Mouse (Mus musculus) cerebellum, adult 2 months (tissue): ENCODE data around the gene Hoxa5. TPM values are rescaled to one million over a fixed set of nuclear protein-coding genes. Genes with fewer than 3 reads are reported as not detected.

Experiments used
- DNase-seq, 2 experiments: peaks; one replicate each; pipeline ENCODE4 v3.0.0; 2021
- H3K27ac ChIP-seq: fragments of 200-500 bp; 2 replicates; pipeline ENCODE4 v1.5.1; 2012; ENCODE audit warnings: low read length, control low read depth, inconsistent platforms; ENCODE audit not compliant: insufficient read depth
- H3K27me3 ChIP-seq: fragments of 200-500 bp; 2 replicates; pipeline ENCODE4 v1.6.1; 2012; ENCODE audit warnings: inconsistent platforms, mild to moderate bottlenecking, low read length, moderate library complexity; ENCODE audit not compliant: control insufficient read depth, insufficient read depth
- H3K4me1 ChIP-seq: fragments of 200-500 bp; 2 replicates; pipeline ENCODE4 v1.6.1; 2011; ENCODE audit warnings: low read length; ENCODE audit not compliant: control insufficient read depth, insufficient read depth
- H3K4me3 ChIP-seq: fragments of 200-500 bp; replicated peaks from 2 replicates; pipeline ENCODE3; 2011; ENCODE audit warnings: mild to moderate bottlenecking, low read depth, low read length, control low read depth; ENCODE audit not compliant: insufficient read depth
- CTCF ChIP-seq: fragments of 200-500 bp; IDR thresholded peaks from 2 replicates; pipeline ENCODE4 v1.5.1; 2011; ENCODE audit warnings: low read depth, mild to moderate bottlenecking, control low read depth, low read length, moderate library complexity, borderline replicate concordance; ENCODE audit not compliant: insufficient read depth
- POLR2A ChIP-seq: fragments of 200-500 bp; IDR thresholded peaks from 2 replicates; pipeline ENCODE4 v1.6.1; 2011; ENCODE audit warnings: low read length, control low read depth, borderline replicate concordance; ENCODE audit not compliant: insufficient read depth
- WGBS: fragments of 180-500 bp; shearing (Covaris S2); methylation state at CpG from one replicate; pipeline ENCODE4 v1.1.7; 2018; 5-methylcytosine and 5-hydroxymethylcytosine counted together
- polyA plus RNA-seq: library from polyadenylated mRNA; depleted of rRNA; stranded (reverse); fragments of >200 nt; gene quantifications from 2 replicates; pipeline ENCODE4 v1.2.3, GENCODE M21; 2012

The Hoxa5 gene
- polyA plus RNA-seq, 1 experiment: 4.6 TPM

DNA sequence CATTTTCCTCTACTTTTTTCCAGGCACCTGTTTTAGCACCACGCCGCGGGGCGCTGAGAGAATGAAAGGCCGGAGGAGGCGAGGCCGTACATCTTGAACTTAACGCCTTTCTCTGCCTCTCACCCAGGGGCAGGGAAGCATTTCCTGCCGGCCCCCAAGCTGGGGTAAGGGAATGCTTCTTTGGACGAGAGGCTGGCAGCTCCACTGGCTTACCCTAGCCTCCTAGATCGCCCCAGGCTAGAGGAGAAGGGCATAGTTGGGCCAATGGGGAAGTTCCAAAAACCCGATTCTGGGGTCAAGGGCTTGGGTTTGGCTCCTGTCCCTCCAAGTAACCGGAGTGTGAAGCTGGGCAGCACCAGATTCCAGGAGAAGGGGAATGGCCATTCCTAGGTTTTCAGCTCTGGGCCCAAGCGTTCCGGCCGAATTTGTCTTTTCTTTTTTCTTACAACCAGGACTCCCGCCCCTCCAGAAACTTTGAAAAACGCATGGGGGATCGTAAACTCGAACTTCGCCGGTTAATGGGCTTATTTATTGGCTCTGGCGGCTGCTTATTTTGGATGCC is 28.7 kb upstream of the Hoxa5 start:
- peaks cover 13% of the 10 kb centered on the region; the same call in 1 of the 2 replicates for H3K27me3 ChIP-seq
- 2% methylated on average over 23 of the region's 23 CpGs for WGBS
- no peak overlapping the region for H3K27ac ChIP-seq
- TF ChIP-seq CTCF (no peak), POLR2A (no peak)
- H3K4me3 ChIP-seq: no peak overlapping the region
- peak in 1 of 2 experiments; percentile 7 for DNase-seq
- no peaks in the 10 kb centered on the region for H3K4me1 ChIP-seq

DNA sequence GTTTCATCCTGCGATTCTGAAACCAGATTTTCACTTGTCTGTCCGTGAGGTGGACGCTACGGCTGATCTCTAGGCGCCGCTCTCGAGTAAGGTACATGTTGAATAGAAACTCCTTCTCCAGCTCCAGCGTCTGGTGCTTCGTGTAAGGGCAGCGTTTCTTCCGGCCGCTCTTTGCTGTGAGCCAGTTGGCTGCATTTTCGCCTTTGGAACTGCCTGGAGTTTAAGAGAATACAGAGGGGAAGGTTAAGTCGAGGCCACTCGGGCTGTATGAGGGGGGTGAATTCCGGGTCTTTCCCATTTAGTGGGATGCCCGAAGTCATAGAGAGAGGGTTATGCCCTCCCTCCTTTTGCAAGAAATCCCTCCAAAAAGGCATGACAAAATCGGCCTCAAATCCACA is 28.2 kb upstream of the Hoxa5 start:
- H3K27ac ChIP-seq: no peak overlapping the region
- under 1% methylated on average over 18 of the region's 18 CpGs for WGBS
- TF ChIP-seq POLR2A (no peak), CTCF (no peak)
- no peak for DNase-seq
- no peak overlapping the region for H3K4me3 ChIP-seq
- peaks cover 15% of the 10 kb centered on the region; the same call in 1 of the 2 replicates for H3K27me3 ChIP-seq
- H3K4me1 ChIP-seq: no peaks in the 10 kb centered on the region

DNA sequence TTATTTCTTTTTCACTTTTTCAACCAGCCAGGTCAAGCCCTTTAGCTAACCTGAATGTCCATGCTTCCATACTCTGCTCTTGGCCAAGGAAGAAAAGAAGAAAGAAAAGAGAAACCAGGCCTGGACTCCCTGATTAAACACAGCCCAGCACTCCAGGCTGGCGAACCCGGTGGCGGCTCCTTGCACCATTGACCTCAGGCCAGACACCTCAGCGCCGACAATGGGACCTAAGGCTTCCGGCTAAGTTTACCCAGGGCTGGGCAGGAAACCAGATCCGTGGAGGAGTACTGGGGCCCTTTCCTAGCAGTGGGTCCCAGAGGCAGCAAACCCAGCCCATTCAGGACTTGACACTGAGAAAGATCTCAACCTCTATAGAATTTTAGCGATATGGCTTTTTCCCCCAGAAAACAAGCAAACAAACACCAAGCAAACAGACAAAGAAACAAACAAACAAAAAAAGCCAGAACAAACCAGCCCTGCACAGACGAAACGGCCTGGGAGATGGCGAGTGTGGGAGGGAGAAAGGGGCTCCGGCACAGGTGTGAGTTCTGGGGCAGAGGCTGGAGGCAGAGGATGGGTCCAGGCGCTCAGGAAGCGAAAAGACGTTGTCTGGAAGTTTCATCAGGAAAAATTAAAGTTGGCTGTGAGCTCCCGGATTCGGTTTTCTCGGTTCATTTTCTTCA is 27.6 kb upstream of the Hoxa5 start:
- WGBS: 2% methylated on average over 18 of the region's 18 CpGs
- no peak for DNase-seq
- TF ChIP-seq POLR2A: no peak
- no peak for TF ChIP-seq CTCF
- Histone ChIP-seq H3K27me3 (peaks cover 14% of the 10 kb centered on the region; the same call in 1 of the 2 replicates), H3K4me1 (no peaks in the 10 kb centered on the region), H3K4me3 (no peak overlapping the region), H3K27ac (no peak overlapping the region)

DNA sequence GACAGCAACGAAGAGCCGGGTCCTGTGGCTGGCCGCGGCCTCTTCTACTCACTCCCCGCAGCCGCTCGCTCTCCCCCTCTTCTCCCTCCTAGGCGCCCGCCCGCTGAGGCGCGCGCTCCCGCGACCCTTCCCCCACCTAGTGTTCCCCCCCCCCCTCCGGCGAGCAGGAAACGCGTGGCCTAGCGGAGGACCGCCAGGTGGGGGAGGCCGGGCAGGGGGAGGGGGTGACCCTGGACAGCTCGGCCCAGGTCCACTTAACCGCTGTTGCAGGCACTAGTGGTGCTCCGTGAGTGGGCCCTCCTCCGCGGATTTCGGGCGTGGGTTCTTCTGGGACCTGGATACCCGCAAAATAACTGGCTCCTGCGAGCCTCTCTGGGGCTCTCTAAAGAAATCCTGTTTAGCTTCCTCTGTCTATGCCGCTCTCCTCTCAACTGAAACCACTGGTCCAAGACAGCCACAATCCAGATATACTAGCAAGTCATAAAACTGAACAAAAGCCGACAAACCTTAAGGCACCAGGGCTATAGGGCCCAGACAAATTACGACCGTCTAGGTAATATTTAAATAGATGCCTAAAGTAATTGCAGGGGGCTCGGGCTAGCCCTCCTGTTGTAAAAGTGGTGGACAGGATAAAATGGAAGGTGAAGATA is 26.3 kb upstream of the Hoxa5 start, which contains the start of gene Hoxa9:
Gene Hoxa9 (minus strand): TSS at position 574 of the 650 bp plus-strand sequence.
- 3% methylated on average over 32 of the region's 36 CpGs for WGBS
- H3K27ac ChIP-seq: no peak within 1 kb of the TSS
- peaks cover 14% of the 10 kb centered on the region; the same call in 1 of the 2 replicates for H3K27me3 ChIP-seq
- no peak within 1 kb of the TSS for H3K4me3 ChIP-seq
- DNase-seq: no peak
- H3K4me1 ChIP-seq: no peaks in the 10 kb centered on the region
- no peak for TF ChIP-seq CTCF
- TF ChIP-seq POLR2A: no peak

DNA sequence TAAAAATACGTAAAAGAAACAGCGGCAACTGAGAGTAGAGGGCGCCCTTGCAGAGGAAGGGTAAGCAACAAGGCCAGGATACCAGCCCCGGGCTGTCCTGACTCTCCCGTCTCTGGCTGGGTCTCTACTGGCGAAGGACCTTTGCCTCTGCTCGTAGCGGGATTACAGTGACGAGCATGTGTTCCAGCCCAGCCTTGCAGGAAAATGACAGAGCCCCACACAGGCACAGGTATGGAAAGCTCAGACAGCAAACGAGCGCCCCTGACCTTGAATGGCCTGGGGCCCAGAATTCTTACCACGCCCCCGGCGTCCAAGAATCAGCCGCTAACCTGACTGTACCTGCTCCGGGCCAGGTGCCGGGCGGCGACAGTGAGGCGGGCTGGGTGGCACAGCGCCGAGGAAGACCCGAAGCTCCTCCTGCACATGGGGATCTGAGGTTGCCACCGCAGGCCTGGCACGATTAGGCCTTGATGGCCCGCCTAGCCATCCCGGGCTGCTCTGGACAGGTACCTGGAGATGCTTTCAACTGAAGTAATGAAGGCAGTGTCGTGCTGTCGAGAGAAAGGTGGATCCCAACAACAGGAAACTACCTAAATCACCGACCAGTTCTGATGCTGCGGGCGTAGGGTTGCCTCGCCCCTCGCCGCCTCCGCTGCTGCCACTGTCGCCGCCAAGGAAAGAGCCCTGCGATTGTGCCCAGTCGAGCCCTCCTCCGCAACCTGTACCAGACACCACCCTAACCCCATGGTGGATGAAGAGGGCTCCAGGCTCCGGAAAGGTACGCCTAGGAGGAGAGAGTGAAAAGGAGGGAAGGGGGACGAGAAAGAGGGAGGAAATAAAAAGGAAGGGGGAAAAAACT is 25.4 kb upstream of the Hoxa5 start:
- 3% methylated on average over 44 of the region's 44 CpGs for WGBS
- Histone ChIP-seq H3K4me1 (no peaks in the 10 kb centered on the region), H3K4me3 (no peak overlapping the region), H3K27ac (no peak overlapping the region), H3K27me3 (peaks cover 14% of the 10 kb centered on the region; the same call in 1 of the 2 replicates)
- DNase-seq: no peak
- TF ChIP-seq POLR2A (no peak), CTCF (no peak)

DNA sequence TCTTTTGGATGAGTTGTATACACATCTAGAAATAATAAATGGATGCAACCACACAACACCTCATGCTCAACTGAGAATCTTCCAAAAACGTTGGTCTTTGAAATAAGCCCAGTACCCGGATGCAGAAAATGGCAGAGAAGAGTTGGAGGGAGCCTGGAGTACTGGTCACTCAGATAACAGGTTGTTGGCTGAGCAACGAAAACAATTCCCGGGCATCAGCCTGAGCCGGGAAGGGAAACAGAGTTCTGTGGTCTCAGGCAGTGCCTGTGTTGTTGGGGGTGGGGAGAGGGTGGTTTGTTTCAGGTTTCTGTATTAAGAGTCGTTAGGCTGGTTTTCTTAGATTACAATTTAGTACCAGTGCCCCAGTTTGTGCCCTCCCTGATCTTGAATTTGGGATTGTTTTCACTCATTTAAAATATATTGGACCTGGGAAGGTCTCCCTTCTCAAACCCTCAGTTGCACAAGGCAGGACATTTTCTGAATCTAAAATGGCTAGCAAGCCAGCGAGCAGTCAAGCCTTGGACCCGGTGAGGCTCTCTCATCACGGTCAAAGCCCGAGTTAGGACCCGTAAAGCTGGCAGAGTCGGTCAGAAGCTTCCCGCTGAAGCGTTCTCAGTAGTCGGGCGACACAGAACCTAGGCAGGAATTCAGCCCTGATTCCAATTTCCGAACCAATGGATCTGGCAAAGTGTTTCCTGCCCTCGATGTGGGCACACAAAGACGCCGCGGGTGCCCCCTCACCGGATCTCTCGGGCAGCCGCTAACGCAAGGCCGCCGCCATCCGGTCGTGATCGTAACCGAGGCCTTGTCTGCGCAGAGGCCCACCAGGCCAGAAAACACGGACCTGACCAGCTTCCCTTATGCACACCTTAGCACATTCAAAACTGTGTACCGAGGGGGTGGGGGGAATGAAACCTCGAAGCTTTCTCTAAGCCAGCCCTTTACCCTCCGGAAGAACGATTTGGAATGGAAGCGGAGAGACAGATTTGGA is 24.4 kb upstream of the Hoxa5 start:
- no peak overlapping the region for H3K27ac ChIP-seq
- no peak for DNase-seq
- H3K4me1 ChIP-seq: no peaks in the 10 kb centered on the region
- H3K4me3 ChIP-seq: no peak overlapping the region
- WGBS: 2% methylated on average over 38 of the region's 38 CpGs
- TF ChIP-seq CTCF (no peak), POLR2A (no peak)
- peaks cover 11% of the 10 kb centered on the region; the same call in 1 of the 2 replicates for H3K27me3 ChIP-seq
